Mouse (Mus musculus) spleen, adult 2 months (tissue): ENCODE results near the gene Ankrd16.

ENCODE experiments used
- CTCF ChIP-seq: fragments of 200-500 bp; IDR thresholded peaks from 2 replicates; pipeline ENCODE4 v1.5.1; 2011; ENCODE audit warnings: mild to moderate bottlenecking, inconsistent platforms; ENCODE audit not compliant: insufficient read depth, insufficient read length, insufficient replicate concordance; ENCODE audit errors: extremely low read depth
- POLR2A ChIP-seq: fragments of 200-500 bp; IDR thresholded peaks from 2 replicates; pipeline ENCODE4 v1.6.1; 2011; ENCODE audit warnings: low read depth, low read length, inconsistent platforms

GRCm38 (mm10) chr2:11772401-11772800, 5.3 kb upstream of the Ankrd16 start:
- TF ChIP-seq POLR2A = no peak
- no peak for TF ChIP-seq CTCF
